Mouse (Mus musculus): ENCODE data around the gene Prnd. TPM values are rescaled to one million over a fixed set of nuclear protein-coding genes. Genes with fewer than 3 reads are reported as not detected.

Prnd gene
- total RNA-seq, 2 experiments from 2014 or later, result 0.08 to 0.15 TPM

GRCm38 (mm10) chr2:131912526-131913258, 38.0 kb upstream of the Prnd start:
- TF ChIP-seq CTCF (IDR thresholded peaks at IDR 0.05), result no peak
- Histone ChIP-seq H3K27ac (peak overlapping the region; percentile 95), H3K4me3 (peak overlapping the region; percentile 79)
- intact Hi-C loops (cut with DNase I), result no loop called here
- no peak for DNase-seq

- Histone ChIP-seq H3K27ac (no peak overlapping the region), H3K4me3 (no peak overlapping the region)
- no peak for DNase-seq
- intact Hi-C loops (cut with DNase I), result no loop called here
- TF ChIP-seq CTCF (IDR thresholded peaks at IDR 0.05), result no peak
These were observed 18.3 kb upstream of the Prnd start for GRCm38 (mm10) chr2:131932275-131932902.

DNA sequence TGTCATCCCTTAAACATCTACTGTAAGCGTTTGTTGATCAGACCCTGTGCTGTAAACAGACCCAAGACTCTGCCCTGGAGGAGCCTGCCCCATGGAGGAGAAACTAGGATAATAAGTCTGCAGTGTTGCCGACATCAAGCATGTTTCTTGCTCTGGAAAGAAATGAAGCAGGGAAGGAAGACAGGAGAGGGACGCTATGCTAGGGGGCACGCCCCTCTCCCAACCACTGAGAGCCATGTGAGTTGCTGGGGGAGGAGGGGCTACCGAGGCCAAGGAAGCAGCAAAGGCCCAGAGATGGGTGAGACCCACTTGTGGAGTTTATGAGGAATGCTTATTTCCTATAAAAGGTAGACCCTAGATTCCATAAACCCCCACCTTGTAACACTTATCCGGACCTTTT, 17.6 kb upstream of the Prnd start:
- Histone ChIP-seq H3K27ac (no peak overlapping the region), H3K4me3 (no peak overlapping the region)
- intact Hi-C loops (cut with DNase I), result no loop called here
- DNase-seq, result no peak
- TF ChIP-seq CTCF (IDR thresholded peaks at IDR 0.05), result no peak

- no peak for TF ChIP-seq CTCF (IDR thresholded peaks at IDR 0.05)
- intact Hi-C loops (cut with DNase I), result no loop called here
- Histone ChIP-seq H3K27ac (no peak overlapping the region), H3K4me3 (no peak overlapping the region)
- DNase-seq, result no peak
These were observed 17.1 kb upstream of the Prnd start for GRCm38 (mm10) chr2:131933598-131933997.

DNA sequence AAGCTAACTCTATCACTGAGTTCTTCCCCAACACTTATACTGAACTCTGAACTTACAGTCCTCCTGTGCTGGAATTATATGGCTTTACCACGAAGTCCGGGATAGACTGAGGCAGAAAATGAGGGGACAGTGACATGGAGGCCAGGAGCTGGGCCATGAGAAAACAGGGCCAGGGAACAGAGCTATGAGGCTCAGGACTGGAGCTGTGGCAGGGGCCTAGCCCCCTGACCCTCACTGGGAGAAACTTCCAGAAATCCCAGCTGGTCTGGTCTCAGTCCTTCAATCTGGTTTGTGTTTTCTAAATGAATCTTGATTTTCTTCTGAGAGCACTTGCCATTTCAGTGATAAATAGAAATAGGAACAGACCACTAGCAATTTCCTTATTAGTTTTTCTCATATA, 16.4 kb upstream of the Prnd start:
- Histone ChIP-seq H3K27ac (no peak overlapping the region), H3K4me3 (no peak overlapping the region)
- intact Hi-C loops (cut with DNase I), result no loop called here
- TF ChIP-seq CTCF (IDR thresholded peaks at IDR 0.05), result no peak
- DNase-seq, result no peak

- intact Hi-C loops (cut with DNase I), result no loop called here
- no peak overlapping the region for H3K4me3 ChIP-seq
- DNase-seq, result peak; percentile 27
- peak; percentile 53 for TF ChIP-seq CTCF (IDR thresholded peaks at IDR 0.05)
- H3K27ac ChIP-seq, result peak overlapping the region; percentile 4
These were observed 15.1 kb upstream of the Prnd start for GRCm38 (mm10) chr2:131935390-131936105.

DNA sequence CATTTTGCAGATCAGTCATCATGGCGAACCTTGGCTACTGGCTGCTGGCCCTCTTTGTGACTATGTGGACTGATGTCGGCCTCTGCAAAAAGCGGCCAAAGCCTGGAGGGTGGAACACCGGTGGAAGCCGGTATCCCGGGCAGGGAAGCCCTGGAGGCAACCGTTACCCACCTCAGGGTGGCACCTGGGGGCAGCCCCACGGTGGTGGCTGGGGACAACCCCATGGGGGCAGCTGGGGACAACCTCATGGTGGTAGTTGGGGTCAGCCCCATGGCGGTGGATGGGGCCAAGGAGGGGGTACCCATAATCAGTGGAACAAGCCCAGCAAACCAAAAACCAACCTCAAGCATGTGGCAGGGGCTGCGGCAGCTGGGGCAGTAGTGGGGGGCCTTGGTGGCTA, 14.3 kb upstream of the Prnd start:
- no peak overlapping the region for H3K27ac ChIP-seq
- intact Hi-C loops (cut with DNase I), result no loop called here
- no peak for TF ChIP-seq CTCF (IDR thresholded peaks at IDR 0.05)
- no peak overlapping the region for H3K4me3 ChIP-seq
- no peak for DNase-seq

DNA sequence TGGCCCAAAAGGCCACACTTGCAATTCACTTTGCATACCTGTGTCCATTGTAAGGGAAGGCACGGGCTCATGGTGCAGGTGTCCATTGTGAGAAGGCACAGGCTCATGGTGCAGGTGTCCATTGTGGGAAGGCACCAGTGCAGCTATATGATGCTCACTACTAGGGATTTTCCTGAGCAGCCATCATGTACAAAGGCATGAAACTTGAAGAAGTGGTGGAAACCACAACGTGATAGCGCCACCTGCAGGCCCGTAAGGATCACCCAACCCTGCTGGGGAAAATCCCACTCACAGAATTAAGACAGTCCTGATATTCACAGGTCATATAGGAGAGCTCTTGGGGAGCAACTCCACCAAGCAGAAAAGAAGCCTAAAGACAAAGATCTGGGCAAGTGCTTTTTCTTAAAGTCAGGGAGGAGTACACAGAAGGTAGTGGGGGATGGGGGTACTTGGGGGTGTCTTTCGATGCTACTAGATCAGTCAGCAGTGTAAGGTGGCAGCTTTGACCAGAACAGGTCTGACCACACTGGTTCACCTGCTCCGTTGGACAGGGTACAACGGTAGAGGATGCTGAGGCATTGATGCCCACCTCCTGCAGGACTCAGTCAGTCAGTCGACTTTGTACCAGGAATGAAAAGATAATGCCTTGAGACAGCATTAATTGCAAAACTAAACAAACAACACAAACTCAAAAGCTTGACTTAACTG, 11.1 kb upstream of the Prnd start:
- peak; percentile 54 for DNase-seq
- peak; percentile 85 for TF ChIP-seq CTCF (IDR thresholded peaks at IDR 0.05)
- intact Hi-C loops (cut with DNase I), result loop anchor here (1.0 to 10.0 kb wide), 3 partner anchors 111 to 395 kb away; no protein-coding TSS in a partner anchor
- Histone ChIP-seq H3K27ac (no peak overlapping the region), H3K4me3 (no peak overlapping the region)

- no peak for TF ChIP-seq CTCF (IDR thresholded peaks at IDR 0.05)
- DNase-seq, result no peak
- intact Hi-C loops (cut with DNase I), result loop anchor here (2.0 to 10.0 kb wide), 2 partner anchors 120 to 396 kb away; no protein-coding TSS in a partner anchor
- Histone ChIP-seq H3K27ac (no peak overlapping the region), H3K4me3 (no peak overlapping the region)
These were observed 10.2 kb upstream of the Prnd start for GRCm38 (mm10) chr2:131940506-131940905.

- intact Hi-C loops (cut with DNase I), result loop anchor here (2.0 to 10.0 kb wide), 2 partner anchors 121 to 397 kb away; no protein-coding TSS in a partner anchor
- no peak for DNase-seq
- TF ChIP-seq CTCF (IDR thresholded peaks at IDR 0.05), result no peak
- H3K4me3 ChIP-seq, result no peak overlapping the region
- H3K27ac ChIP-seq, result no peak overlapping the region
These were observed 9.2 kb upstream of the Prnd start for GRCm38 (mm10) chr2:131941501-131941900.

GRCm38 (mm10) chr2:131944370-131944769, 6.3 kb upstream of the Prnd start:
- intact Hi-C loops (cut with DNase I), result loop anchor here (10.0 kb wide), 1 partner anchor 400 kb away; no protein-coding TSS in a partner anchor
- no peak for TF ChIP-seq CTCF (IDR thresholded peaks at IDR 0.05)
- DNase-seq, result no peak
- Histone ChIP-seq H3K4me3 (no peak overlapping the region), H3K27ac (no peak overlapping the region)

DNA sequence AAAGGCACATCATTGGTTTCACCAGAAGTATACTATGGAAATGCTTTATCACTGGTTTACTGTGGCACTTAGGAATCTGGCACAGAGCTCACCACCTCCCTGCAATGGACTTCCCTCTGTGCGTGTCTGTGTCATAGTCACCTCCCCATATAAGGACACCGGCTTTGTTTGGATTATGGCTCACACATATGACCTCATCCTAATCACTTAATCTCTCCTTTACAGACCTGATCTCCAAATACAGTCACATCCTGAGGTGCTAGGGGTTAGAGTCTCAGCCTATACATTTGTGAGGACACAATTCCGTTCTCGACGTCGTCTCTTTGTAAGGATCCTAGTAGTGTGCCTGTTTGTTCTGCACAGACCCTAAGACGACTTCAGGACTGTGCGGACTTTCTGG, 5.4 kb upstream of the Prnd start:
- Histone ChIP-seq H3K4me3 (no peak overlapping the region), H3K27ac (no peak overlapping the region)
- intact Hi-C loops (cut with DNase I), result loop anchor here (10.0 kb wide), 1 partner anchor 400 kb away; no protein-coding TSS in a partner anchor
- DNase-seq, result no peak
- no peak for TF ChIP-seq CTCF (IDR thresholded peaks at IDR 0.05)
